Mouse (Mus musculus) right cerebral cortex, postnatal 14 days (tissue): Measurements from ENCODE around the gene Vdr.

Source experiments
- DNase-seq: peaks from one replicate; pipeline ENCODE4 v3.0.0; 2022

Vdr gene

GRCm38 (mm10) chr15:97917994-97918393 is 7.6 kb upstream of the Vdr start:
- DNase-seq = no peak

DNA sequence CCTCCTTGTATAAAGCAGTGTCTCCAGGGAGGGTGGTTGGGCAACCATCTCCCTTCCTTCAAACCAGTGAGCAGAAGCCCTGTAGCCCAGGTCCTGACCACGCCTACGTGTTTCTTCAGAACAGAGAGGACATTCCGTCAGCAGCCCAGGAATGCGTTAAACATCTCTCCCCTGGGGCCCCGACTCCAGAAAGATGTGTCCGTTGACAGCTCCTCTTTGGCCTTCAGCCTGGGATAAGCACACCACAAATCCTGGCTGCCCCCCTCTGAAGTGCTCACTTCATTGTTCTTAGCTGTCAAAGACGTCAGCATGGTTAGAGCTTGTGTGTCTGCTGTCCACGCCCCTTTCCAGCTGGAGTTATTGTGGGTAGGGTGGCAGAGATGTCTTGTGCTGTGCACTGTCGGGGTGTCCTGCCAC is 3.9 kb upstream of the Vdr start:
- DNase-seq = no peak

DNA sequence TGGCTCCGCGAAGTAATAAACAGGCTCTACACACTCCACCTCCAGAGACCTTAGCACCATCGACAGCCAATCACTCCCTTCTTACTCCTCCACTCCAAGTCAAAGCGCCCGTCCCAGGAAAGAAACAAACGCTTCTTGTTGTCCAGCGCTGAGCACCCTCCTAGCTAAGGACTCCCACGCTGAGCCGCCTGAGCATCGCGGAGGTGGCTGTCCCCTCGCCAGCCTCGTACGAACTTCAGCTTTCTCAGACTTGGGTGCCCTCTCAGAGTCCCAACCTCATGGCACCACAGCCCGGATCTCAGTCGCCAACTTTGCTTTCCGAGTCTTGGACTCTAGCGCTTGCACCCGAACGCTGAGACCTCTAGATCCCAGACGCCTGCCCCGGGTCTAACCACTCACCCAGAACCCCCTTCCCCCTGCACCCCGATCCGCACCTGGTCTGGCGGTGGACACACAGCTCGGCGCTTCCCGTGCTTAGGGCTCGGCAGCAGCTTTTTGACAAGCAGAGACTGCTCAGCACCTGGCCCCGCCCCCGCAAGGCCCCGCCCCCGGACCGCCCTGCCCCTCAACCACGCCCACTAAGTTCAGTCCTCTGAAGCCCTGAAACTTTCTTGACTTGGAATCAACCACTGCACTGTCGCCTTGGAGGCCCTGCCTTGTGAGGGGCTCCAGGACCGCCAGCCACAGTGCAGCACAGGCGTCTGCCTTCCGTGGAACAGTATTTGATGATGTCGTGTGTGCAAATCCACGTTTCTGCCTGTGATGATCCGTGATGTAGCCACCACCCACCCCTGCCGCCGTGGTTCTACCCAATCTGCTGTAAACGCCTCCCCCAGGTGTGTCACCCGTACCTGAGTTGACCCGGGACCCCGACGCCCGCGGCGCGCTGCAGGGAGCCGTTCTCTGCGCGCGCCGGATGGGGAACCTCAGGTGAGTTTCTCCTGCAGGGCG is 2.4 kb downstream of the Vdr start:
- DNase-seq = no peak

GRCm38 (mm10) chr15:97907202-97907601 is 3.2 kb downstream of the Vdr start:
- DNase-seq = no peak

- no peak for DNase-seq
These were observed 5.1 kb downstream of the Vdr start for GRCm38 (mm10) chr15:97905281-97905680.

- DNase-seq = no peak
These were observed 6.0 kb downstream of the Vdr start for GRCm38 (mm10) chr15:97904339-97904991.

- no peak for DNase-seq
These were observed 7.0 kb downstream of the Vdr start for GRCm38 (mm10) chr15:97903261-97904009.

- DNase-seq = no peak
These were observed 9.4 kb downstream of the Vdr start for GRCm38 (mm10) chr15:97900991-97901390.

GRCm38 (mm10) chr15:97900336-97900912 is 10.0 kb downstream of the Vdr start:
- no peak for DNase-seq

DNA sequence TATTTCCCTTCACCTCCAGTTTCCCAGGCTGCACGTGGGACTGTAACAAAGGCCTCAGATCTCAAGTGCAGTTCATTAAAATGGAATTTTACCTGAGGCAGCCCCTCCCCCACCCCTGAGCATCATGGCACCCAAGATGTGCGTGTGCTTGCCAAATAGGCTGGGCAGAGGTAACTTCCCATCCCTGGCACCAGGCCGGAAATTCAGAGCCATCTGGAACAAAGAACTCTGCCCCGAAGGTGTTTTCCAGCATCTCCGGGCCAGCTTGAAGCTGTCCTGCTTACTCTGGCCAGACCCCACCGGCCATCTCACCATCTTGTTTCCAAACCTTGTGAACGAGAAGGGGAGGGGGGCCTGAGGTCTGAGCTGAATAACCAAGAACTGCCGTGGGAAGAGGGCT is 10.7 kb downstream of the Vdr start:
- no peak for DNase-seq

DNA sequence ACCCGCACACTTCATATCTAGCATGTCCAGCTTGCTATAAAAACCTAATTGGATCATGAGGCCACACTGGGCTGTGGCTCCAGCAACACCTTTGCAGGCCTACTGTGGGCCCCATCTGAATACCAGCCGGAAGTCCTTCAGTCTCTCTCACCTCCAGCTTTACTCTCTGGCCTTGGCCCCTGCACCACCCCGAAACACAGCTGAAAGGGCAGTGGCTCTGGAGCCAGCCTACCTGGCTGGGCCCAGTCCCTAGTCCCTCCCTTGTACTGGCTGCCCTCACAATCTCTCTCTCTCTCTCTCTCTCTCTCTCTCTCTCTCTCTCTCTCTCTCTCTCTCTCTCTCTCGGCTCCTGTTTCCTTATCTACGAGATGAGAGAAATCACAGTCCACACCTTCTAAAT is 11.6 kb downstream of the Vdr start:
- no peak for DNase-seq

GRCm38 (mm10) chr15:97896861-97897654 is 13.4 kb downstream of the Vdr start:
- no peak for DNase-seq

DNA sequence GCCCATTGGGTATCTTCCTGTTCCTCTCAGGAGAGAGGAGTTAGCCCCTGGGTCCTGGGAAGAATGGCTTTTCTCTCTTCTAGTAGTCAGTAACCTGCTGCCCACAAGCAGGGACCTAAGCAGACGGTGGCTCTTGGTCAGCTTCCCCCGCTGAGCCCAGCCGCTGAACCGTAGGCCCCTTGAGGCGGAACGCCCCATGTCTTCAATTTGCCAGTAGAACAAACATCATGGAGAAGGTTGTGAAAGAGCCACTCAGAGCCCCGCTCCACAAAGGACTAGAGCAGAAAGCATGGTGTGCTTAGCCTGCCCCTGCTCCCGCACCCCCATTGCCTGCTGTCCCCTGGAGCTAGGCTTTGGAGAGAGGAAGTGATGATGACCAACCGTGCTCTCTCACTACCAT is 14.1 kb downstream of the Vdr start:
- no peak for DNase-seq

GRCm38 (mm10) chr15:97895847-97896246 is 14.6 kb downstream of the Vdr start:
- DNase-seq = no peak

- DNase-seq = no peak
These were observed 17.9 kb downstream of the Vdr start for GRCm38 (mm10) chr15:97892506-97892905.

GRCm38 (mm10) chr15:97890450-97890849 is 20.0 kb downstream of the Vdr start:
- no peak for DNase-seq

- no peak for DNase-seq
These were observed 20.4 kb downstream of the Vdr start for GRCm38 (mm10) chr15:97890017-97890416.

- DNase-seq = no peak
These were observed 22.9 kb downstream of the Vdr start for GRCm38 (mm10) chr15:97887541-97888016.

GRCm38 (mm10) chr15:97881423-97881822 is 29.0 kb downstream of the Vdr start:
- DNase-seq = no peak

DNA sequence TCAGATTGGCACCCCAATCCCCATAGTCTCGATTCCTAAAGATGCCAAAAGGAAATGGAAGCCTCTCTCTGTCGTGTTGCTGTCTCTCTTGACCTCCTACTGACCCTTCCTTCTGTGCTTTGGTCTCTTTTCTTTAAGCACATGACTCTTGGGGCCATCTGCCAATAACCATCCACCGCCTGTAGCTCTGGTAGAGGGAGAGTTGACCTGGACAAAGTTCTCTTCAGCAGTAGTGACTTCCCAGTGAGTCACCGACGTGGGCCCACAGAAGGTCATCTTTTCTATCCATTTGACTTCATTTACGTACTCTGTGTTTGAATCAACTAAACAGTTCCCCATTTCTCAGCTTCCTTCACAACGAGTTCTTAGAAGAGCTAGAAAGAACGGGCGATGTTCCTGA is 30.0 kb downstream of the Vdr start:
- DNase-seq = no peak

DNA sequence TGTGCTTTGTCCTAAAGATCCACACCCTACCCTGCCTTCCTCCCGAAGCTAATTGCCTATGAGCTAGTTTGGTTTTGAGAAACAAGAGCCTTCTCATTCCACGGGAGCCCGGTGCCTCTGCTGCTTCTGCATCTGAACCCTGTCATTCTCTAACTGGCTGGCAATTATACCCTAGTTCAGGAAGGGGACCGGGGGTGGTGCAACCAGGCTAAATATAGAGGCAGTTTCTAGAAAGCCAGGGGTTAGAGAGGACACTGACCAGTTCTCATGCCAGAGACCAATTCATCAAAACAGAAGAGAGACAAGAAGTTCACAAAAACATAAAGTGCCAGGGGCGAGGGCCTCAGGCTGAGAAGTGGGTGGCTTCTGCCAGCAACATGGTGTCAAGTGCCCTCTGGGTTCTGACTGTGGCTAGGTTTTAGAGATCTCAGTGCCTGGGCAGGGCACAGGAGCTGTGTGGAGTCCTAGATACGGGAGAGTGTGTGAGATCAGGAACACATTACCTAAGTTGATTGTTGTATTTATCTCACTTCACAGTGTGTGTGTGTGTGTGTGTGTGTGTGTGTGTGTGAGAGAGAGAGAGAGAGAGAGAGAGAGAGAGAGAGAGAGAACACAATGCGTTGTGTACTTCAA is 31.6 kb downstream of the Vdr start:
- no peak for DNase-seq

- DNase-seq = no peak
These were observed 34.6 kb downstream of the Vdr start for GRCm38 (mm10) chr15:97875784-97876183.
